Mouse (Mus musculus): ENCODE data around the gene Slc27a3.
"Not testable (repeated sequence)": the region's sequence is repeated elsewhere in the genome, so short reads cannot be mapped to it uniquely, and the experiment has no call there.

Gene Slc27a3

DNA sequence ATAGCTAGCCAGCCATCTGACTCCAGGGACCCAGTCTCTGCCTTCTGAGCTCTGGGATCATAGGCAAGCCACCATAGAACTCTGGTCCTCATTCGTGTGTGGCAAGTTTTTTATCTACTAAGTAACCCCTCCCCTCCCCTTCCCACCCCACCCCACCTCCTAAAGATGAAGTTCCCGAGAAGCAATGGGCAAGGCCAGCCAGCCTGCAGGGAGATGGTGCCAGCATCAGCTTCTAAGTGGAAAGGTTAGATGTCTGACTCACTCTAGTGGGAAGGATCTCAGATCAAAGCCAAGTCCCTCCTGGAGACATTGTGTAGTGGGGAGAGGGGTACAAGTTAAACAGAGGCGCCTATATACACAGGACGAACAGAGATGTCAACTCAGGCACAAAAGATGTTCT is 1.3 kb upstream of the Slc27a3 start:
- no peak for DNase-seq (ENCODE audit: low spot score)

DNA sequence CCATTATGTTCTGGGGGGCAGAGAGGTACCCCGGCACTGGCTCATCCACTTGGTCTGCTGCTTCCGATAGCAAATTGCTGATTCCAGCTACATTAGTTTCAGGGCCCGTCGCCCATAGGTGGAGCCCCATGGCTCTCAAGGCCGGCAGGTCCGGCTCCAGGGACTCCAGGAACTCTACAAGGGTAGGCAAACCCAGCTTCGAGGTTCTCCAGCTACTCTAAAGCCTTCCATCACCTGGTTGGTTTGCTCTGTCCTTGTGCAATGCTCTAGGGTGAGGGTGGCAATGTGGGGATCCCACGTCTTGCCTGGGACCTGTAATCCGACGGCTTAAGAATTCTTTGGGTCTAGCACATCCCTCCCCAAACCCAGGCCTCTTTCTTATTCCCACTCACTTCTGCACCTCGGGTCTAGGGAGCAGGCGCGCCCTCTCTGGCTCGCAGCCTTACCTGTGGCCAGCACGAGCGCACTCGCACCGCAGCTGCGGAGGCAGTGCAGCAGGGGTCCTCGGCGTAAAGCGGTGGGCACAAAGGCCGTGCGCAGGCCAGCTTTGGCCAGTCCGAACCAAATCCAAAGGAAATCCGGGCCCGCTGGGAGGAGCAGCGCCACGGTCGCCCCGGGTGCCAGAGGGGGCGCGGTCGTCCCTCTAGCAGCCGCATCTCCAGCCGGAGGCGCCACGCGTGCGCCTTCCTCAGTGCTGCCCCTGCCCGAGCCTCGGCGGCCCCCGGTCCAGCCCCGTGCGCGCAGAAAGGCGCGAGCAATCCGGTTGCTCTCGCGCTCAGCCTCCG is 820 bp downstream of the Slc27a3 start:
- no peak for DNase-seq (ENCODE audit: low spot score)

DNA sequence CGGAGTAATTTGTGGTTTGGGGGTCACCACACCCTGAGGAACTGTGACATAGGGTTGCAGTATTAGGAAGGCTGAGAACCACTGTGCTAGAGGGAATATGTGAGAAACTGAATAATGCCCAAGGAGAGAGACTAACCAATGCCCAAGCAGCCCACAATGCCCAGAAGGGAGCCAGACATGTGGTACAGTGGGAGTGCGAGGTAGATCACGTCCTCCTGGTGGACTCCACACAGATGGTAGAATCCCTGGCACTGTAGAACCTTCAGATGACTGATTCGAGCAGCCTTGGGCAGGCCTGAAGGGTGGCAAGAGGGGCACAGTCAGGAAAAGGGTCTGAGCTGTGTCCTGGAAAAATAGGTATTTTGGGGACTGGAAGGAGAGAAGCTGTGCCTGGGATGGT is 1.5 kb downstream of the Slc27a3 start:
- DNase-seq (ENCODE audit: low spot score), result no peak

DNA sequence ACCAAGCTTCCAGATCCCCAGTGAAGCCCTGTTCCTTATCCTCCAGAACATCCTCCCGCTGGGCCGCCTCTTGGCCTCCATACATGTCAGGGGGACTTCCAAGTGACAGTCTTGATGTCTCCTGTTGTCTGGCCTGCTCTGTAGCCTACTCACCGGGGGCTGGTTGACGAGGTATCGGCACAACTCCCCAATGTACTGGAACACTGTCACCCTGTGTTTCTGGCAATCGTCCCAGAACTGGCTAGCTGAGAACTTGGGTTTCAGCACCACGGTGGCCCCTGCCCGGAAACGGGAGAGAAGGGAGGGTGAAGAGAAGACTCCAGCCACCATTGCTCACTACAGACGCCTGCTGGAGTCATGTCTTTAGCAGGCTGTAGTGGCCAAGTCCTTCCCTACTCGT is 2.3 kb downstream of the Slc27a3 start:
- DNase-seq (ENCODE audit: low spot score), result no peak

DNA sequence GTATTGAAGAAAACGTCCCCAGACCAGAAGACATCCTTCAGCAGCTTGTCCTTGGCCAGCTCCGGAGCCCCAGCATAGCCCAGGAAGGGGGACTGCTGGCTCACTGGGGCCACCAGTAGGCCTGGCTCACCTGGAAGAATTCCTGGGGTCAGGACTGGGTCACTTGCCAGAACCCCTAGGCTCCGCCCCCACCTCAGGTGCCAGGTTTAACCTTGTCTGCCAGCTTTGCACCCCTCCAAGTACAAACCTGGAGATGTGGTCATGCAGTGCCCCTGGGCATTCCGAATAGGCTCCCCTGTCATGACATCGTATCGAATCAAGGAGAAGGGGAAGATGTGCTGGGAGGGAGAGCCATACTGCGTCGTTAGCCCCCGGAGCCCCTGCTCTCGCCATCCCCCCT is 2.9 kb downstream of the Slc27a3 start:
- no peak for DNase-seq (ENCODE audit: low spot score)

DNA sequence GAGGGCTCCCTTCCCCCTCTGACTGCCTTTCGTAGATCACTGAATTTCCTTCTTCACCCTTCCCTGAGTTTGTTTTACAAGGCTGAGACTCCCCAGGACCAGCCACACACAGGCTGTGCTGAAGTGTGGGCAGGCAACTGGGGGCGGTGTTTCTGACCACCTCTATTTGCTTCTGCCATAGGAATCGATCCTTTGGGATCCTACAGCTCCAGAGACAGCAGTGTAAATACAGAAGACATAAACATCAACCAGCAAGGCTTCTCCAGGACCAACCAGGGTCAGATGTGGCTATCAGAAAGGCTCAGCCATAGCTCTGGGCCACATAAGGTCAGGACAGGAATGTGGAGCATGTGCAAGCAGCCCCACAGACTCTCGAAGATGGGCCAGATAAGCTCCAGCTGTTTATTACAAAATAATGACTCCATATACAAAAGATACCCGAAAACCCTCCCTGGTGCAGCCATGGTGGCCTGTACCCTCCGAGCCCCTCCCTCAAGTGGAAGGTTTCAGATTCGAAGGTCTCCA is 4.8 kb downstream of the Slc27a3 start:
- DNase-seq (ENCODE audit: low spot score), result no peak

DNA sequence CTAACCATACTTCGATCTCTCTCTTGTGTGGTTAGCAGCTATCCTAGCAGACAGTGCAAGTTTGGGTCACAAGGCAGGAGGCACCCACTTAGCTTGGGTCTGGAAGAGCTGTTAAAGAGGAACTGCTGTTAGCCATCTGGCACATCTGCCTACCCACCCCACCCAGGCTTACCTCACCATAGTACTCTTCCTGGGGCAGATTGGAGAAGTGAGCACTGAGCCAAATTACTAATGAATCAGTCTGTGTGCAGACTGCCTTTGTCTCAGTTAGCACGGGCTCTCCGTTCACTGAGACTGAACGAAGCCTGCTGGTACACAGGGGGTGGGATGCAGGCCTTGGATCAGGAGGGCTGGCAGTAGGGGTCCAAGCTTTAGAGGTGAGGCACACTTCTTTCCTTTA is 6.0 kb downstream of the Slc27a3 start:
- DNase-seq (ENCODE audit: low spot score), result no peak

DNA sequence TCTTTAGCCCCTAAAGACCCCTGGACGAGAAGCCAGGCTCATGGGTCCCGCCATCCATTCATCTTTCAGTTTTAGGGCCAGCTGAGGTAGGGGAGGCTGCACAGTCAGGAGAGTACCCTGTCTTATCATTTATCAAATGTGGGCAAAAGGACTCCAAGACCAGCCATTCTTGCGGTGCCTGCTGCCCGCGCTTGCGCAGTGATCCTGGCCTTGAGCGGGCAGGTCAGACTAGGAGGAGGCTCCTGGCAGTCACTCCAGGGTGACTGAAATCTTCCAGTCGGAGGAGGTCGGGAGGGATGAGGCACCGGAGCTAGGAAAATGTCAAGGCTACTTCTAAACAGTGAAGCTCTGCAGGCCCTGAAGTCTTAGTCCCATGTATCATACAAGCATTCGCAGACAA is 8.0 kb downstream of the Slc27a3 start:
- DNase-seq (ENCODE audit: low spot score), result no peak

DNA sequence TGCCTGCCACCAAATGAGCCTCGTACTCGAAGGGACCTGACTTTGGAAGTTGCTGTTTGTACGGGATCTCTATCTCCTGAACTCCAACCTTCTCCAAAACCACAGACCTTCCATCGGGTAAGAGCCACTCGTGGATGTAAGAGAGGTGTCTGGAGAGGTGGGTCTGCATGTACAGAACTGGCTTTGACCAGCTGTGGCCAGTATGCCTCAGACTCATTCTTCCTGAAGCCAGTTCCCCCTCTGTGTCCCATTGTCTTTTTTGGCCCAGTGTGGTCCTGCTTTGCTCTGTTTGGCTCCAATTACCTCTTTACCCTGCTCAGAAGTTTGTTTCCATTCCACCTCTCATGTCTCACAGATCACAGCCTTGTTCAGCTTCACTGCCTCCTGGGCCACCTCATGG is 11.2 kb downstream of the Slc27a3 start:
- no peak for DNase-seq (ENCODE audit: low spot score)

DNA sequence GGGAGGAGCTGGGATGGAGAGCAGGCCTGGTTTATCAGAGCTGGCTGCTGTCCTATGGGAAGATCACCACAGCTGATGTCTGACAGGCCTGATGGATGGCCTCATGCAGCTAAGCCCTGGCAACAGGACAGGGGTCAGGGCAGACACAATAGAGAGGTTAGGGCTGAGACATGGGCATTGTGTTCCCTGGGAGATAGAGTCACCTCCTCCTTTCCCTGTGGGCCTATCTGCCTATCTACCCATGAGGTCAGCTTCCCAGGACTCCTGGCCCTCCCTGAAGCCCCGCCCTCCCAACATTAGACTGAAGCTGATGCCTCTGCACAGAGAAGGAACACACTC is 13.5 kb downstream of the Slc27a3 start:
- no peak for DNase-seq (ENCODE audit: low spot score)

DNA sequence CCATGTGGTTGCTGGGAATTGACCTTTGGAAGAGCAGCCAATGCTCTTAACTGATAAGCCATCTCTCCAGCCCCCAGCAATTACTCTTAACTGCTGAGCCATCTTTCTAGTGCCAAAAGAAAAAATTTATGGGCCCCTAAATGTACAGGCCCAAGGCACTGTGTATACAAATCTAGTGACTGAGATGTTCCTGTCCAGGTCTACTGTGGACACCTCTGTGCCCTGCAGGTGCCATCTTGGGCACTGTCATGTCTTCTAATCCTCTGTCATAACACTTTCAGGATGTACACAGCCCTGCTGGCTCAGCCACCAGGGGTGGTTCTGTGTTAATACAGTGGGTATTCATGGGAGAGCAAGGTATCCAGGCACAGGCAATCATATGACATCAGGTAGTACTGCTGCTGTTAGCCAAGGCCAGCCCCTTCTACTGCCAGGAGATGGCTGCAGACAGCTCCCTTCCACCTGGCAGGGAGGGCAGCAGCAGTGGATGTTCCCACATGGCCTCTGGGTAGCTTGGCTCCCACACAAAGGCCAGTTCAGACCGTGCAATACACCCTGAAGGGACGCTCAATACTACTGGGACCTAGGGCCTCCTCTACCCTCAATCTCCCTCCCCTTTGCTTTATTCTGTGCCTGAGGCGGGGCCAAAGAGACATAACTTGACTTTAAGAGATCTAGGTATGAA is 14.0 kb downstream of the Slc27a3 start:
- DNase-seq (ENCODE audit: low spot score), result no peak

DNA sequence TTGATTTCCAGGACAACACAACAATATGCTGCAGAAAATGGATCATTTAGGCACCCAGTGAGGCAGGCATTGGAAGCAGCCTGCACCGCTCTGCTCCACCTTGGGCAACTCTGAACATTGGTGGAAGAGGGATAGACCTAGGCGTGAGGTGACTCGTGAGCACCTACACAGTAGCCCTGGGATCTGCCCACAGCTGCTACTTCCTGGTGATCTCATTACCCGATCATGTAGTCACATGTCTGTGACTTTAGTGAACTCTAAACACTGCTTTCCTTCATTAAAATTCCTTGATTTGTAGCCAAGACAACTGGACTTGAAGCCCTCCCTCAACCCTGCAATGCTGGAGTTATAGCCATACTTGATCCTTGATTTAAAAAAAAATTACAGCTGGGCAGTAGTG is 15.4 kb downstream of the Slc27a3 start:
- DNase-seq (ENCODE audit: low spot score), result no peak

DNA sequence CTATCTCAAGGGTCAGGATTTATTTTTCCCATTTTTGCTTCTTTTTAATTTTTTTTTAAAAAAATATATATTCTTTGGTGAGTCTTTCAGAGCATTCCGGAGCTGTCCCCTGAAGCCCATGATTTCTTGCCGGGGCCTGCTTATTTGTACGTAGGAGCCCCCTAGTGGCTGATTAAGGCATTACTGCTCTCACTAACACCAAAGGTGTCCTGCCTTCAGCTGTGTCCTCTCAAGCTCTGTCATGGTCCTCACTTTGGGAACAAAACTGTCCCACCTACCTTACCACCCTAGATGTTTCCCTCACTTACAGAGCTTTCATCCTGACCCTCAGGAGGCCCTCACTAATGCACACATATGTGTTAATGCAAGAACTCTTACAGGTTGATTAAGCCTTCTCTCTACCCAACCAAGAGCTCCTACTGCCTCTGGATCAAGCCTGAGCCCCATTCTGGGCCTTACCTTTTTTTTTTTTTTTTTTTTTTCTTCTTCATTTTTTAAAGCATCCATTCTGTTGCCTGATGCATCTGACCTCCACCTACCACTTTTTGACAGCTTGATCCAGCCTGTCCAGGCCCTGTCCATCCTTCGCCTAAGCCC is 16.2 kb downstream of the Slc27a3 start:
- DNase-seq (ENCODE audit: low spot score), result peak; percentile 65

DNA sequence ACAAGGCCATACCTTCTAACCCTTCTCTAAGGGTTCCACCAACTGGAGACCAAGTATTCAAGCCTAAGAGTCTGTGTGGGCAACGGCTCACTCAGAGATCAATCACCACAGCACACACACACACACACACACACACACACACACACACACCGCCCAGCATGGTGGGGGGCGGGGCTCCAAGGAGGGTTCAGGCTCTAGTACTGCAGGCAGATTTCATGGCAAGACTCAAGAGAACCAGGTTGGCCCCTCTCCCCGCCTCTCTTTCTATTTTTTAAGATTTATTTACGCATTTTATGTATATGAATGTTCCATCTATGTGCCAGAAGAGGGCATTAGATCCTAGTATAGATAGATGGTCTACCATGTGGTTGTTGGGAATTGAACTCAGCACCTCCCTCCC is 16.9 kb downstream of the Slc27a3 start:
- DNase-seq (ENCODE audit: low spot score), result no peak

DNA sequence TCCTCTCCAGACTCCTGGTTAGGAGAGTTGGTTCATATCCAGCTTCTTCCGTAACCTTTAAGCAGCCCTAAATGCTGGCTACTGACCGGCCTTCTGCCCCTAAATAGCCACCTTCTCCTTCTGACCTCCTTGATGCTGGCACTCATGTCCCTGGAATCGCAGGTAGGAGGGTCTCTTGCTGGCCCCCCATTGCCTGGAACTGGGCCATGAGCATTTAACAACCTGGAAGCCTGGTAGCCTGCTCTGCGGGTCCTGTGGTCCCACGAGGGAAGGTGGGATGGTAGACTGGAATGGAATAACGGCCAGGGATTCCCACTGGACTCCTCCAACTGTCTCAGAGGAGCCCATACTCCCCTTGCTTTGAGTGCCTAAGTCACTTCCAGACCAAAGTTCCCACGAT is 17.9 kb downstream of the Slc27a3 start:
- no peak for DNase-seq (ENCODE audit: low spot score)

DNA sequence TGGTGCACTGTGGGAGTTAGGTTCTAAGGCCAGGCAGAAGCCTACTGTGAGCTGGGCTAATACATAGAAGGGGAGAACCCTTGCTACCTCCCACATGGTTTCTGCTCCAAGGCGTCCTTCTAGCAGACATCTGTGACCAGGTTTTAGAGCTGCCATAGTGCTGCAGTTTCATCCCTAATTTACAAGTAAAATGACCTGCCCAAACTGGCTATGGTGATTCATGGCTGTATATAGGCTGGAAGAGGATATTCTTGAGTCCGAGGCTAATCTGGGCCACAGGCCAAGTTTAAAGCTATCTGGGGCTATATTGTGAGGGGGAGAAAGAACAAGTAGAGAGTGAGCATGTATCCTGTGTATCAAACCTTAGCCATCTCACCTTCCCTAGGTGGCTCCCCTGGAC is 20.7 kb downstream of the Slc27a3 start:
- no peak for DNase-seq (ENCODE audit: low spot score)

DNA sequence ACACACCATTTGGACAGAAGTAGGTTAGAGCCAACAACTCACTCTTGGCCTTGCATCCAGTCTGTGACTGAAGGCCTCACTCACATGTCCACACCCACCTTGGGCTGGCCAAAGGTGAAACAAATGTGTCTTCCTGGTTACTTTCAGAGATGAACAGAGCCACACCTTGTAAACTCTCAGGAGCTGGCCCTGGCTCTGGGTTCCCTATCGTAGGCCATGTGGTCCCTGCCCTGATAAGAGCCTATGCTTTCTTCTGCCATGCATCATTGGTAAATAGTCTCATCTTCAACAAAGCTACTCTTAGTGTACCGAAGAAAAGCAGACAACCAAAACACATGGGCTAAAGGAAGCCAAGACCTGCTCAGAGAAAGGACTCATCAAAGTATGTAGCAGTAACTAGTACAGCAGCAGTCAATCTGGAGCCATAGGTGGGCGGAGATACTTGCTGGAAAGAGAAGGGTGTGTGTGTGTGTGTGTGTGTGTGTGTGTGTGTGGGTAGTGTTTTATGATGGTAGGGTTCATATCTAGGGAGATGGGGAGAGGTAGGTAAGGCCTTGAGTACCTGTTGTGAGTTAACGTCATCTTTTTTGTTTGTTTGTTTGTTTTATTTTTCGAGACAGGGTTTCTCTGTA is 22.6 kb downstream of the Slc27a3 start:
- DNase-seq (ENCODE audit: low spot score), result no peak

DNA sequence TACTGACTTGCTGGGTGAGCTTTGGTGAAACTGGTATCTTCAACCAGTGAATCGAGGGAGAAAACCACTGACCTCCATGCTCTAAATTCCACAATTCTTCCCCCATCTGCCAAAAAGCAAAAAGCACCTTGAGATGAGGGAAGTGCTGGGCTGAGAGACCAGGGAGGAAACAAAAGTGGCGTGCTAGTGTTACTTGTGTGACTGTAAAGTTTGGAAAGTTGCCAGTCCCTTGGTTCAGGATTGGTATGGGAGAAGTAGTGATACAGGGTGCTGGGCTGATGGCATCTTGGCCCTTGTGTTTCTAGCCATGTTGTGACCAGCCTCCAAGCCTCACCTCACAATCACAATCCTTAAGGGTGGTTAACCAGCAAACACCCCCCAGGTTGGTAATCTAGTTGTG is 27.4 kb downstream of the Slc27a3 start:
- DNase-seq (ENCODE audit: low spot score), result no peak

DNA sequence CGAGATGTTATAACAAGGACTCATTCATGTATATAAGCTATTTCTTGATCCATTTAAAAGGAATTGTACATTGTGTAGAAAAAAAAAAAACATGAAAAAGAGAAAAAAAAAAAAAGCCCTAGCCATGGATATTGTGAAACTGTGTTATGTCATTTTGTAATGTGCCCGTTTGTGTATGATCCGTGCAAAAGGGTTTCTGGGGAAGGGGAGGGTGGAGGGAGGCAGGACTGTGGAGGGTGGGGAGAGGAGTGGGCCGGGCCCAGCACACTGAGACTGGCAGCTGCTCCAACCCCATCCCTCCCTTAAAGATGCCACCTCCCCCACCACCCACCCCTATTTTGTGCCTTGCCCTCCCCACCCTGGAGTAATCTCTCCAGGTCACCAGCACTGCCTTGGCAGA is 28.3 kb downstream of the Slc27a3 start:
- DNase-seq (ENCODE audit: low spot score), result no peak

DNA sequence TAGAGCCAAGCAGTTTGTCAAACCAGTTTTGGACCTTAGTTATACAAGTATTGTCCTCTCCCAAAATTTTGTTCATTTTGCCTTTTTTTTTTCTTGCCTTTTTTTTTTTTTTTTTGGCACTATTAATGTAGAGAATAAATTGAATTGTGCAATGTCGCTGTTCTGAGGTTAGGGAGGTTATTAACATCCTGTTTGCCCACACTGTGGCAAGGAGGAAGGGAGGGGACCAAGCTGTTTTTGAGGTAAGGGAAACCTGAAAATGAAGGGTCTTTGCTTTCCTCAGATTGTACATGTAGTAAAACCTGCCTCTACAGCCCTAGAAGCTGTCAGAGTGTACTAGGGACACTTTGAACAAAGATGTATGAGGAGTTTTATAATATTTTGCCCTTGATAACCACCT is 30.5 kb downstream of the Slc27a3 start:
- DNase-seq (ENCODE audit: low spot score), result no peak

DNA sequence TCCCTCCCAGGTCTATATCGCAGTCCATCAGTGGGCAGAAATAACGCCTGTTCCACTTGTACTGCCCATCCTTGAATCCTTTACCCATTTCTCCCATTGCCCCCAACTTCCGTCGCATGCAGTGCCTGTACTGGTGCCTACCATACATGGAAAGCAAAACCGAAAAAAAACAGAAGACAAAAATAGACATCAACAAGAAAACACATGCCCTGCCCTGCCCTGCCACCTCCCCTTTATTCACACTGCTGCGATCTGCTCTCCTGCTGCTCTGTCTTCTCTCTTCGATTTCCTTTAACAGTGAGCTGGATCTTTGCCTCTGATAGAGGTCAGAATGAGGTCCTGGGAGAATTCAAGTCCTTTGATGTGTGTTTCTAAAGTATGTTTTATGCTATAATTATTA is 31.8 kb downstream of the Slc27a3 start:
- no peak for DNase-seq (ENCODE audit: low spot score)

DNA sequence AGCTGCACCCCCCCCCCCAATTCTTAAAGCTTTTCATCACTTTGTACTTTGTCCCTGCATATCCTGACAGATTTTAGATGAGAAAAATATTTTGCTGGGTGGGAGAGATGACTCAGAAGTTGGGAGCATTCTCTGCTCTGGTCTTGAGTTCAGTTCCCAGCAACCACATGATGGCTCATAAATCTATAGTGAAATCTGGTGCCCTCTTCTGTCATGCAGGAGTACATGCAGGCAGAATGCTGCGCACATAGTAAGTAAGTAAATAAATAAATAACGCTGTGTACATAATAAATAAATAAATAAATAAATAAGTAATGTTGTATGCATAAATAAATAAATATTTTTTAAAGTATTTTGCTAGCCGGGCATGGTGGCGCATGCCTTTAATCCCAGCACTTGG is 41.9 kb downstream of the Slc27a3 start:
- no peak for DNase-seq (ENCODE audit: low spot score)

DNA sequence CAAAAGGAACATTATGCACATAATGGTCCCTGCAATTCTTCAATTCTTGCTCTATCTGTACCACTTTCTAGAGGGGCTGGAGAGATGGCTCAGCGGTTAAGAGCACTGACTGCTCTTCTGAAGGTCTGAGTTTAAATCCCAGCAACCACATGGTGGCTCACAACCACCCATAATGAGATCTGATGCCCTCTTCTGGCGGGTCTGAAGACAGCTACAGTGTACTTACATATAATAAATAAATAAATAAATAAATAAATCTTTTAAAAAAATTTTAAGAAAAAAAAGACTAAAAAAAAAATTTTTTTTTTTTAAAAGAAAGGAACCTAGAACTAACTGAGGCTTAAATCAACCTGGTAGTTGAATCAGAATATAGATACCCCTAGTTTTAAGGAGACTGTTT is 46.9 kb downstream of the Slc27a3 start:
- not testable (repeated sequence) for DNase-seq (ENCODE audit: low spot score)
